Mouse (Mus musculus) liver, embryonic 11.5 days (tissue): ENCODE data around the gene Dapk2. TPM values are rescaled to one million over a fixed set of nuclear protein-coding genes. Genes with fewer than 3 reads are reported as not detected.

Experiments
- ATAC-seq: fragments of 200-750 bp; cut with Nextera tagmentation; replicated peaks from 2 replicates; pipeline ENCODE4 v1.8.0; 2017; ENCODE audit warnings: moderate number of reproducible peaks, mild to moderate bottlenecking, moderate TSS enrichment, moderate library complexity; ENCODE audit not compliant: low FRiP score
- DNase-seq: peaks from one replicate; pipeline ENCODE4 v3.0.0-alpha.2; 2017; ENCODE audit warnings: low spot score
- H3K27ac ChIP-seq: fragments of 300-500 bp; sonication (generic); 2 replicates; pipeline ENCODE4 v1.5.1; 2014; ENCODE audit warnings: mild to moderate bottlenecking, low read depth, low read length, control low read depth
- H3K27me3 ChIP-seq: fragments of 300-500 bp; sonication (generic); replicated peaks from 2 replicates; pipeline ENCODE4 v1.6.1; 2014; ENCODE audit warnings: low read length, mixed read lengths; ENCODE audit not compliant: control insufficient read depth, insufficient read depth
- H3K36me3 ChIP-seq: fragments of 300-500 bp; sonication (generic); 2 replicates; pipeline ENCODE4 v1.6.1; 2014; ENCODE audit warnings: mild to moderate bottlenecking, low read length, moderate library complexity, mixed read lengths; ENCODE audit not compliant: control insufficient read depth, insufficient read depth
- H3K4me1 ChIP-seq: fragments of 300-500 bp; sonication (generic); replicated peaks from 2 replicates; pipeline ENCODE4 v1.6.1; 2014; ENCODE audit warnings: low read length, mixed read lengths; ENCODE audit not compliant: control insufficient read depth, insufficient read depth
- H3K4me2 ChIP-seq: fragments of 300-500 bp; sonication (generic); 2 replicates; pipeline ENCODE4 v1.6.1; 2014; ENCODE audit warnings: mild to moderate bottlenecking, control low read depth, moderate library complexity
- H3K4me3 ChIP-seq: fragments of 300-500 bp; sonication (generic); 2 replicates; pipeline ENCODE4 v1.5.1; 2014; ENCODE audit warnings: low read depth, low read length, control low read depth
- H3K9ac ChIP-seq: fragments of 300-500 bp; sonication (generic); 2 replicates; pipeline ENCODE4 v1.6.1; 2014; ENCODE audit warnings: low read depth, low read length, control low read depth
- H3K9me3 ChIP-seq: fragments of 300-500 bp; sonication (generic); 2 replicates; pipeline ENCODE4 v1.6.1; 2016; ENCODE audit warnings: low read length, inconsistent platforms, mixed read lengths; ENCODE audit not compliant: control insufficient read depth
- WGBS: fragments of 180-500 bp; shearing (Covaris S2); extraction: QIAGEN DNeasy Blood & Tissue Kit; methylation state at CpG from one replicate; pipeline ENCODE4 v1.1.7; 2014; 5-methylcytosine and 5-hydroxymethylcytosine counted together
- polyA plus RNA-seq: library from polyadenylated mRNA; unstranded; fragments of >200 nt; fragmentation: Nextera tagmentation; extraction: Ambion mirVana; gene quantifications from 2 replicates; pipeline ENCODE4 v1.2.1, GENCODE M21; 2014

Gene Dapk2
- polyA plus RNA-seq, 1 experiment from 2014 or later = 6.1 TPM

GRCm38 (mm10) chr9:66218917-66219725 lies 61.1 kb downstream of the Dapk2 start:
- no peaks in the 10 kb centered on the region for H3K36me3 ChIP-seq
- H3K27me3 ChIP-seq = no peaks in the 10 kb centered on the region
- H3K4me1 ChIP-seq = peaks cover 1% of the 10 kb centered on the region; the same call in 1 of the 2 replicates
- no peak for ATAC-seq
- no peak overlapping the region for H3K4me2 ChIP-seq
- H3K9me3 ChIP-seq = no peaks in the 10 kb centered on the region
- 82% methylated on average over 10 of the region's 10 CpGs for WGBS
- DNase-seq = no peak
- H3K9ac ChIP-seq = no peak overlapping the region
- no peak overlapping the region for H3K27ac ChIP-seq
- H3K4me3 ChIP-seq = no peak overlapping the region

GRCm38 (mm10) chr9:66223872-66224271 lies 65.8 kb downstream of the Dapk2 start:
- no peak overlapping the region for H3K4me2 ChIP-seq
- H3K27me3 ChIP-seq = no peaks in the 10 kb centered on the region
- no peak overlapping the region for H3K27ac ChIP-seq
- no peak overlapping the region for H3K4me3 ChIP-seq
- no peak overlapping the region for H3K9ac ChIP-seq
- ATAC-seq (no peak), DNase-seq (no peak)
- H3K36me3 ChIP-seq = no peaks in the 10 kb centered on the region
- H3K9me3 ChIP-seq = no peaks in the 10 kb centered on the region
- no peaks in the 10 kb centered on the region for H3K4me1 ChIP-seq
- 68% methylated on average over 2 of the region's 2 CpGs for WGBS

- Histone ChIP-seq H3K27ac (no peak overlapping the region), H3K9ac (no peak overlapping the region), H3K9me3 (no peaks in the 10 kb centered on the region), H3K4me1 (no peaks in the 10 kb centered on the region), H3K27me3 (no peaks in the 10 kb centered on the region), H3K4me3 (no peak overlapping the region), H3K4me2 (no peak overlapping the region), H3K36me3 (no peaks in the 10 kb centered on the region)
- WGBS = 80% methylated on average over 5 of the region's 5 CpGs
- ATAC-seq (no peak), DNase-seq (no peak)
These were observed 67.9 kb downstream of the Dapk2 start for GRCm38 (mm10) chr9:66225737-66226485.

- H3K9me3 ChIP-seq = no peaks in the 10 kb centered on the region
- ATAC-seq = no peak
- no peak overlapping the region for H3K4me3 ChIP-seq
- H3K9ac ChIP-seq = no peak overlapping the region
- DNase-seq = no peak
- H3K27me3 ChIP-seq = no peaks in the 10 kb centered on the region
- no peaks in the 10 kb centered on the region for H3K36me3 ChIP-seq
- WGBS = 56% methylated on average over 2 of the region's 2 CpGs
- H3K27ac ChIP-seq = no peak overlapping the region
- no peak overlapping the region for H3K4me2 ChIP-seq
- H3K4me1 ChIP-seq = no peaks in the 10 kb centered on the region
These were observed 70.6 kb downstream of the Dapk2 start for GRCm38 (mm10) chr9:66228456-66229151.

GRCm38 (mm10) chr9:66231820-66232479 lies 73.9 kb downstream of the Dapk2 start:
- 68% methylated on average over 7 of the region's 7 CpGs for WGBS
- H3K4me3 ChIP-seq = no peak overlapping the region
- H3K9me3 ChIP-seq = no peaks in the 10 kb centered on the region
- ATAC-seq = no peak
- H3K4me1 ChIP-seq = no peaks in the 10 kb centered on the region
- H3K27ac ChIP-seq = no peak overlapping the region
- DNase-seq = no peak
- no peak overlapping the region for H3K9ac ChIP-seq
- no peaks in the 10 kb centered on the region for H3K27me3 ChIP-seq
- H3K36me3 ChIP-seq = no peaks in the 10 kb centered on the region
- no peak overlapping the region for H3K4me2 ChIP-seq

- Histone ChIP-seq H3K27ac (no peak overlapping the region), H3K4me2 (no peak overlapping the region), H3K4me1 (peaks cover 23% of the 10 kb centered on the region), H3K4me3 (no peak overlapping the region), H3K36me3 (no peaks in the 10 kb centered on the region), H3K9ac (no peak overlapping the region), H3K27me3 (no peaks in the 10 kb centered on the region), H3K9me3 (no peaks in the 10 kb centered on the region)
- ATAC-seq (no peak), DNase-seq (no peak)
- 82% methylated on average over 2 of the region's 2 CpGs for WGBS
These were observed 78.6 kb downstream of the Dapk2 start for GRCm38 (mm10) chr9:66236615-66237014.

GRCm38 (mm10) chr9:66237742-66238141 lies 79.7 kb downstream of the Dapk2 start:
- Histone ChIP-seq H3K4me2 (no peak overlapping the region), H3K27ac (no peak overlapping the region), H3K9ac (no peak overlapping the region), H3K36me3 (no peaks in the 10 kb centered on the region), H3K4me1 (peaks cover 23% of the 10 kb centered on the region), H3K4me3 (no peak overlapping the region), H3K27me3 (no peaks in the 10 kb centered on the region), H3K9me3 (no peaks in the 10 kb centered on the region)
- ATAC-seq (no peak), DNase-seq (no peak)
- 41% methylated on average over 1 of the region's 1 CpGs for WGBS

GRCm38 (mm10) chr9:66239173-66239572 lies 81.2 kb downstream of the Dapk2 start:
- 30% methylated on average over 7 of the region's 7 CpGs for WGBS
- Histone ChIP-seq H3K9me3 (no peaks in the 10 kb centered on the region), H3K9ac (0 out of 2 replicates have a peak overlapping the region, but pooled peaks have one; percentile 11), H3K36me3 (no peaks in the 10 kb centered on the region), H3K27me3 (no peaks in the 10 kb centered on the region), H3K4me3 (no peak overlapping the region), H3K4me1 (peaks cover 23% of the 10 kb centered on the region), H3K27ac (no peak overlapping the region; the same call in none of the 2 replicates), H3K4me2 (peak overlapping the region; percentile 9; the same call in 1 of the 2 replicates)
- no peak for DNase-seq
- peak; percentile 71 for ATAC-seq
